Mouse (Mus musculus): ENCODE measurements around the gene 9230102O04Rik. TPM values are rescaled to one million over a fixed set of nuclear protein-coding genes. Genes with fewer than 3 reads are reported as not detected.
A peak's percentile ranks its signal among the peaks of the same experiment; 100 is the strongest.

9230102O04Rik gene
- polyA plus RNA-seq, 1 experiment from 2014 or later, result 4.9 TPM

GRCm38 (mm10) chr2:9883803-9884532 is 5.4 kb downstream of the 9230102O04Rik start:
- under 1% methylated on average over 27 of the region's 27 CpGs for WGBS
- no peak for ATAC-seq (replicated peaks; ENCODE audit: low FRiP score)
- Histone ChIP-seq H3K9ac (0 out of 2 replicates have a peak overlapping the region, but pooled peaks have one; percentile 43), H3K4me1 (peaks cover 47% of the 10 kb centered on the region), H3K36me3 (no peaks in the 10 kb centered on the region), H3K9me3 (replicated peaks) (no peaks in the 10 kb centered on the region), H3K4me3 (replicated peaks) (peak overlapping the region; percentile 55), H3K27me3 (peaks cover 97% of the 10 kb centered on the region), H3K4me2 (peak overlapping the region; percentile 93), H3K27ac (peak overlapping the region; percentile 87)

GRCm38 (mm10) chr2:9882926-9883802 is 6.2 kb downstream of the 9230102O04Rik start:
- WGBS, result under 1% methylated on average over 43 of the region's 43 CpGs
- peaks cover 97% of the 10 kb centered on the region for H3K27me3 ChIP-seq

GRCm38 (mm10) chr2:9882371-9882925 is 6.9 kb downstream of the 9230102O04Rik start:
- peak overlapping the region; percentile 87 for H3K27ac ChIP-seq

More at GRCm38 (mm10) chr2:9882926-9883802, 6.2 kb downstream of the 9230102O04Rik start:
- H3K36me3 ChIP-seq, result no peaks in the 10 kb centered on the region
- peaks cover 52% of the 10 kb centered on the region for H3K4me1 ChIP-seq
- peak overlapping the region; percentile 93 for H3K4me2 ChIP-seq
- H3K4me3 ChIP-seq (replicated peaks), result peak overlapping the region; percentile 55
- H3K9me3 ChIP-seq (replicated peaks), result no peaks in the 10 kb centered on the region
- H3K27ac ChIP-seq, result peak overlapping the region; percentile 87
- peak overlapping the region; percentile 43 for H3K9ac ChIP-seq
- ATAC-seq (replicated peaks; ENCODE audit: low FRiP score), result no peak

GRCm38 (mm10) chr2:9881611-9882023 is 7.7 kb downstream of the 9230102O04Rik start:
- WGBS, result under 1% methylated on average over 13 of the region's 13 CpGs
- Histone ChIP-seq H3K4me2 (peak overlapping the region; percentile 93), H3K9me3 (replicated peaks) (no peaks in the 10 kb centered on the region), H3K9ac (peak overlapping the region; percentile 43), H3K27me3 (peaks cover 95% of the 10 kb centered on the region), H3K4me3 (replicated peaks) (peak overlapping the region; percentile 55), H3K27ac (peak overlapping the region; percentile 87), H3K4me1 (peaks cover 65% of the 10 kb centered on the region), H3K36me3 (no peaks in the 10 kb centered on the region)
- ATAC-seq (replicated peaks; ENCODE audit: low FRiP score), result no peak

More at GRCm38 (mm10) chr2:9882371-9882925, 6.9 kb downstream of the 9230102O04Rik start:
- Histone ChIP-seq H3K4me3 (replicated peaks) (peak overlapping the region; percentile 55), H3K9me3 (replicated peaks) (no peaks in the 10 kb centered on the region), H3K4me2 (peak overlapping the region; percentile 93), H3K27me3 (peaks cover 97% of the 10 kb centered on the region), H3K4me1 (peaks cover 58% of the 10 kb centered on the region), H3K36me3 (no peaks in the 10 kb centered on the region), H3K9ac (peak overlapping the region; percentile 43)
- no peak for ATAC-seq (replicated peaks; ENCODE audit: low FRiP score)
- 1% methylated on average over 39 of the region's 39 CpGs for WGBS

- ATAC-seq (replicated peaks; ENCODE audit: low FRiP score), result no peak
- under 1% methylated on average over 26 of the region's 35 CpGs for WGBS
- Histone ChIP-seq H3K27ac (peak within 1 kb of the TSS; percentile 87), H3K9me3 (replicated peaks) (no peaks in the 10 kb centered on the region), H3K9ac (peak within 1 kb of the TSS; percentile 43), H3K4me2 (peak within 1 kb of the TSS; percentile 93), H3K27me3 (peaks cover 92% of the 10 kb centered on the region), H3K4me3 (replicated peaks) (peak within 1 kb of the TSS; percentile 55), H3K36me3 (no peaks in the 10 kb centered on the region), H3K4me1 (peaks cover 65% of the 10 kb centered on the region)
Observed at GRCm38 (mm10) chr2:9881051-9881591, 8.2 kb downstream of the 9230102O04Rik start, which contains the start of gene 4930412O13Rik. 4930412O13Rik (plus strand) TSS chr2:9881252.

- Histone ChIP-seq H3K4me3 (replicated peaks) (peak overlapping the region; percentile 55), H3K4me2 (peak overlapping the region; percentile 93), H3K27me3 (peaks cover 92% of the 10 kb centered on the region), H3K36me3 (no peaks in the 10 kb centered on the region), H3K27ac (peak overlapping the region; percentile 87; the same call in 1 of the 2 replicates), H3K9ac (no peak overlapping the region), H3K9me3 (replicated peaks) (no peaks in the 10 kb centered on the region), H3K4me1 (peaks cover 65% of the 10 kb centered on the region)
- ATAC-seq (replicated peaks; ENCODE audit: low FRiP score), result no peak
- WGBS, result 8% methylated on average over 11 of the region's 11 CpGs
Observed at GRCm38 (mm10) chr2:9880271-9880670, 9.1 kb downstream of the 9230102O04Rik start.

GRCm38 (mm10) chr2:9879493-9879892 is 9.8 kb downstream of the 9230102O04Rik start:
- H3K9me3 ChIP-seq (replicated peaks), result no peaks in the 10 kb centered on the region
- peak; percentile 96 for ATAC-seq (replicated peaks; ENCODE audit: low FRiP score)
- peak overlapping the region; percentile 45; the same call in 1 of the 2 replicates for H3K9ac ChIP-seq
- H3K4me2 ChIP-seq, result peak overlapping the region; percentile 93
- H3K36me3 ChIP-seq, result no peaks in the 10 kb centered on the region
- peaks cover 92% of the 10 kb centered on the region for H3K27me3 ChIP-seq
- H3K27ac ChIP-seq, result peak overlapping the region; percentile 88
- peak overlapping the region; percentile 55 for H3K4me3 ChIP-seq (replicated peaks)
- peaks cover 65% of the 10 kb centered on the region for H3K4me1 ChIP-seq
- under 1% methylated on average over 21 of the region's 21 CpGs for WGBS

GRCm38 (mm10) chr2:9879092-9879491 is 10.2 kb downstream of the 9230102O04Rik start:
- Histone ChIP-seq H3K9ac (peak overlapping the region; percentile 45; the same call in 1 of the 2 replicates), H3K4me2 (peak overlapping the region; percentile 93), H3K27ac (peak overlapping the region; percentile 88), H3K4me1 (peaks cover 62% of the 10 kb centered on the region), H3K4me3 (replicated peaks) (peak overlapping the region; percentile 55), H3K36me3 (no peaks in the 10 kb centered on the region), H3K27me3 (peaks cover 92% of the 10 kb centered on the region), H3K9me3 (replicated peaks) (no peaks in the 10 kb centered on the region)
- under 1% methylated on average over 22 of the region's 22 CpGs for WGBS
- peak; percentile 0; the same call in 1 of the 2 replicates for ATAC-seq (replicated peaks; ENCODE audit: low FRiP score)

- under 1% methylated on average over 30 of the region's 33 CpGs for WGBS
- Histone ChIP-seq H3K27ac (peak overlapping the region; percentile 88), H3K9ac (peak overlapping the region; percentile 45), H3K36me3 (no peaks in the 10 kb centered on the region), H3K4me3 (replicated peaks) (peak overlapping the region; percentile 55), H3K27me3 (peaks cover 92% of the 10 kb centered on the region), H3K9me3 (replicated peaks) (no peaks in the 10 kb centered on the region), H3K4me2 (peak overlapping the region; percentile 93), H3K4me1 (peaks cover 58% of the 10 kb centered on the region)
- peak; percentile 50 for ATAC-seq (replicated peaks; ENCODE audit: low FRiP score)
Observed at GRCm38 (mm10) chr2:9878564-9879081, 10.7 kb downstream of the 9230102O04Rik start.

GRCm38 (mm10) chr2:9877966-9878563 is 11.3 kb downstream of the 9230102O04Rik start:
- peaks cover 92% of the 10 kb centered on the region for H3K27me3 ChIP-seq
- H3K36me3 ChIP-seq, result no peaks in the 10 kb centered on the region
- peak; percentile 3; the same call in 1 of the 2 replicates for ATAC-seq (replicated peaks; ENCODE audit: low FRiP score)
- H3K4me2 ChIP-seq, result peak overlapping the region; percentile 93
- peak overlapping the region; percentile 45 for H3K9ac ChIP-seq
- H3K4me3 ChIP-seq (replicated peaks), result peak overlapping the region; percentile 55
- H3K27ac ChIP-seq, result peak overlapping the region; percentile 88
- WGBS, result under 1% methylated on average over 19 of the region's 19 CpGs
- H3K9me3 ChIP-seq (replicated peaks), result no peaks in the 10 kb centered on the region
- H3K4me1 ChIP-seq, result peaks cover 53% of the 10 kb centered on the region

GRCm38 (mm10) chr2:9877326-9877690 is 12.0 kb downstream of the 9230102O04Rik start:
- Histone ChIP-seq H3K4me1 (peaks cover 47% of the 10 kb centered on the region), H3K27me3 (peaks cover 92% of the 10 kb centered on the region), H3K36me3 (no peaks in the 10 kb centered on the region), H3K27ac (peak overlapping the region; percentile 88), H3K9me3 (replicated peaks) (no peaks in the 10 kb centered on the region), H3K4me2 (peak overlapping the region; percentile 93), H3K4me3 (replicated peaks) (peak overlapping the region; percentile 55), H3K9ac (peak overlapping the region; percentile 44)
- ATAC-seq (replicated peaks; ENCODE audit: low FRiP score), result no peak
- WGBS, result under 1% methylated on average over 35 of the region's 35 CpGs

Measured in kidney, embryonic 15.5 days (tissue).